Mouse (Mus musculus) spleen, postnatal 36 days (tissue): Measurements from ENCODE around the gene Smtn.

Source experiments
- DNase-seq, 2 experiments: peaks; one replicate each; pipeline ENCODE4 v3.0.0; 2022; ENCODE audit warnings: low spot score in 2 of 2, mixed read lengths in 1 of 2

Gene Smtn

GRCm38 (mm10) chr11:3547047-3547446 lies 6.6 kb upstream of the Smtn start:
- DNase-seq = no peak

DNA sequence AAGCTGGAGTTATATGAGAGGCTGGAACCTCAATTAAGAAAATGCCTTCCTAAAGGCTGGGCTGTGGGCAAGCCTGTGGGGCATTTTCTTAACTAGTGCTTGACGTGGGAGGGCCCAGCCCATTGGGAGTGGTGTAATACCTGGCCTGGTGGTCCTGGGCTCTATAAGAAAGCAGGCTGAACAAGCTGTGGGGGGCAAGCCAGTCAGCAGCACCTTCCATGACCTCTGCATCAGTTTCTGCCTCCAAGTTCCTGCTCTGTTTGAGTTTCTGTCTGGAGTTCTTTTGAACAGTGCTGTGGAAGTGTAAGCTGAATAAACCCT lies 5.8 kb upstream of the Smtn start:
- DNase-seq = no peak

DNA sequence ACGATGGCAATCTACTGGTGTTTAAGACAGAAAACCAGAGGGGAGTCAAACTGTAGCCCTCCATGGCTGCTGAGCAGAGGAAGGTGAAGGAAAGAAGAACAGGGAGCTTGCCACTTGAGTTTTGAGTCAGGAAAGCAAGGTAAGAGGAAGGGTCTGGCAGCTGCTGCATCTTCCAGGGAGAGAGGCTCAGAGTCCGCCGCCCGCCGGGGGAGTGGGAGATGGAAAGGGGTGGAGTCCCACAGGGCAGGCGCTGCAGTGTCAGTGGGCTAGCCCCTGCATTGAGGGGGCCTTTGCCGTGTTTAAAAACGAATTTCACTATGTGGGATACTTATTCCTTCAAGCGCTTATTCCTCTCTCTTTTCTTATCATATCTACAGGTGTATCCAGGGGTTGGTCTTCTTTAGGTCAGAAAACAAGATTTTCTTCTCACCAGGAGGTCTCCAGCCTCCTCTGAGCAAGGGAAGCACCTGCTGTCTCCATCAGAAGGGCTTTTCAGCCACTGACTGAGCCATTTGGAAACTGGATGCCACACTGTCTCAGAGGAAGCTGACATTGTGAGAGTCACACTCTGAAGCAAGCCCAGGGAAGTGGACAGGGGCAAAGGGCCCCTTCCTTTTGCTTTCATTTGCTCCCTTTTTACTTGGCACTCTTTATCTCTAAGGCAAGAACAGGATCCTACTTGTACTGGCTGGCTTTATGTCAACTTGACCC lies 5.3 kb upstream of the Smtn start:
- no peak for DNase-seq

GRCm38 (mm10) chr11:3544409-3544808 lies 4.0 kb upstream of the Smtn start:
- no peak for DNase-seq

- no peak for DNase-seq
Measured at GRCm38 (mm10) chr11:3543001-3543400, 2.6 kb upstream of the Smtn start.

GRCm38 (mm10) chr11:3541932-3542331 lies 1.5 kb upstream of the Smtn start:
- DNase-seq = no peak

- no peak for DNase-seq
Measured at GRCm38 (mm10) chr11:3539826-3540196, 601 bp downstream of the Smtn start.

DNA sequence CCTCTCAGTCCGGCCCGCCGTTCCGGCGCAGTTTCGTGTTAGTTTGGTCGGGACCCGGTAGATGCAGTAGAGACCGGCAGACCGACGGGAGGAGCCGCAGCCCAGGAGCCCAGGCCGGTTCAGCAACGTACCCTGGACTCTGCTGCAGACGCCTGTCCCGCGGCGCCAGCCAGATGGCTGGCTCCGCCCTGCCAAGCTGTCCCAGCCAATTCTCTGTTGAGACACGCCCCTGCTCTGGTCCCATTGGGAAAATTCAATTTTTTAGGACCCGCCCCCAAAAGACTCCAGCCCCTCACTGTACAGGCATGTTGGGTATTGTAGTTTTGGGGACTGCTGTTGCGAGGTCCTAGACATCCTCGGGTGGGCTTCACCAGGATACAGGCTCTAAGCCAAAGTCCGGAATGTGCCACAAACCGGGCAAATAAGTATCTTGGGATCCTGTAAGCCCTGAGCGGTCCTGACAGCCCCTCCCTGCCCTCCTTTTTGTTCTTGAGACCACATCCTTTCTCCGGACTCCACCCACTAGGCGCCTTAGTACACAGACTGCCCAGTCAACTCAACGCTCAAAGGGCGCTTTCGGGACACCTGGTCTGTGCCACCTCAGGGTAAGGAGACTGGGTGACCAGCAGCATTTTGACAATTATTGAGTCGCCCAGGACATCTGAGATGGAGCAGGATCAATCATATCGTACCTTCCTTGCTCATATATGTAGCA lies 1.1 kb downstream of the Smtn start:
- peak; percentile 87 to 89 for DNase-seq

GRCm38 (mm10) chr11:3538341-3538740 lies 2.1 kb downstream of the Smtn start:
- no peak for DNase-seq

GRCm38 (mm10) chr11:3537711-3538110 lies 2.7 kb downstream of the Smtn start:
- no peak for DNase-seq

- no peak for DNase-seq
Measured at GRCm38 (mm10) chr11:3536745-3537333, 3.6 kb downstream of the Smtn start.

DNA sequence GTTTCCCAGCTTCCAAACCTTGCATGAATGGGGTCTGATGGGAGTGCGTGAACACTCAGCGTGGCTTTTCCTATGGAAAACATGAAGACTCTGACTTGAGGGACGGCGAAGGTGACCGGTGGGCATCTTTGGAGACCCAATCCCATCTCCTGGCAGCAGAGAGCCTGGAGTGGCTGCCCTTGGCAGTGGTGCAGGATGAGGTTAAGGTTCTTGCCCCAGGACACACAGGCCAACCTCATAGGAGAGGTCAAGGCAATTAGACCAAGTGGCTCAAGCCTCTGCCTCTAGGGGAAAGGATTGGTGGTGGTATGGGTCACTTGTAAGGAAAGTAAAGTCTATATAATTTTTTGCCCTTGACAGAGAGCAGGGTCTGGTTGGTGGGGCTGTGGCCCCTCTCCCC lies 4.3 kb downstream of the Smtn start:
- no peak for DNase-seq

GRCm38 (mm10) chr11:3535406-3535986 lies 4.9 kb downstream of the Smtn start:
- peak; percentile 88 to 89 for DNase-seq

GRCm38 (mm10) chr11:3534956-3535355 lies 5.5 kb downstream of the Smtn start:
- no peak for DNase-seq

DNA sequence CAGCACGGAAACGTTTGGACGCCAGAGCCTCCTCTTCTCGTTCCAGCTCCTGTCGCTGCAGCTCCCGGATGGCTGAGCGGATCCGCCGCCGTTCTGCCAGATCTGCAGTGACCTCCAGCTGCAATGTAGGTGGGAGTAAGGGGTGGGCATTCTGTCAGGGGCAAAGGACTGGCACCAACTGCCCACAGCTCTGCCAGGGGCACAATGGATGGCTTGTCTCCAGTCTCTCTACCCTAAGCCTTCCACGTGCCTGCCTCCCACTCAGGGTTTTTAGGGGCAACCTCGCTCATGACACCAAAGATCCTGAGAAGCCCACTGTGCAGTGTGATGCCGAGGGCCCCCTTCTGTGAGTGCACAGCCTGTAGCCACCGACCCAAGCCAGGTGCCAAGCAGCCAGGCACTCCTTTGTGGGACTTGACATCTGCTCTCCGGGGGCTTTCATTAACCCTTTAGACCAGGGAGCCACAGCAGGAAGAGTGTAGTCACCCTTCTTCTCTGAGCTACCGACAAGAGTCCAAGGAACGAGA lies 6.9 kb downstream of the Smtn start:
- DNase-seq = no peak

DNA sequence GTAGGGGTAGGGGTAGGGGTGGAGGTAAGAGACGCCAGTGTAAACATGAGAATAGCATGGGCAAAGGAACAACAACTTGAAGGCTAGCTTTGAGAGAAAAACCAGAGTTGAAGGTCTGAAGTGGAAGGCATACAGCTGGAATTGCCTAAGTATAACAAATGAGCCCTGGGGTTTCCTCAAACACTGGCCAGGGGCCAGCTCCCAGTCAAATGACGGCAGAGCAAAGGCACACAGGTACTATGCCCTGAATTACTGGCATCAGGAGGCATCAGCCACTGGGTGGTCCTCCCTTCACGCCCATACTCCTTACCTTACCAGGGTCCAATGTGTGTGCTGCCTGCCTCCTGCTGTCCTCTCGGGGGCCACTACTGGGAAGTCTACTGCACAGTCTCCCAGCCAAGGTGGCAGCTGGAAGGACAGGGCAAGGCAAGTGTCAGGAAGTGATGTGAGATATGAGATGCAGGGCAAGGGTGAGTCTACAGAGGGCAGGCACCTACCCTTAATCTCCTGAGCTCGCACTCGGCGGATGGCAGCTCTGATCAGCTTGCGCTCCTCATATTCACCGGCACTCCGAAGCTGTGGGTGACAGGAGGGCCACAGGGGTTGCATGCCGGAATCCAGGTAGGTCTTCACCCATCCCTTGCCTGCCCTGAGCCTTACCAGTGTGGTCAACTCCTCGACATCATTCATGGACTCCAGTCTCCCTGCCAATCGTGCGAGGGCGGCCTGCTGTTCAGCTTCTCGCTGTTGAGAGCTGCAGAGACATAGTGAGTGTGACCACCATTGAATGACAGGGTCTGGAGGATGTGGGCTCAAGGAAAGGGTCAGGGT lies 8.1 kb downstream of the Smtn start:
- DNase-seq = no peak

DNA sequence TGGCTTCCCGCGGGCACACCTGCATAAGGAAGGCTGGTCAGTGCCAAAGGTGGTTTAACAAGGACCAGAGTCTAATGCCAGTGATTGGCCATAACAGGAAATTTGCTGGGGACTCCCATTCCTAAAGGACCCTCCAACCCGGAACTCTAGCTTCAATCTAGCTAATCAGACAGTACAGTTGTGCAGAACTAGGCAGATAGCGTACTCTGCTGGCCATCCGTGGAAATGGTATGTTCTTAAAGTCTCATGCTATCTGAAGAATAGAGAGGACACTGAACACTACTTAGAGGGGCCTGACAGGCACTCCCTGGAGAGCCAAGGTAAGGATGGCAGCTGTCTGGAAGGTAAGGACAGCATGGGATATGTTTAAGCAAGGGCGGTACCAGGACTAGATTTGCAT lies 8.8 kb downstream of the Smtn start:
- no peak for DNase-seq

GRCm38 (mm10) chr11:3530731-3531130 lies 9.7 kb downstream of the Smtn start:
- no peak for DNase-seq

GRCm38 (mm10) chr11:3529476-3530252 lies 10.7 kb downstream of the Smtn start:
- no peak for DNase-seq

- DNase-seq = no peak
Measured at GRCm38 (mm10) chr11:3528208-3528607, 12.2 kb downstream of the Smtn start.

DNA sequence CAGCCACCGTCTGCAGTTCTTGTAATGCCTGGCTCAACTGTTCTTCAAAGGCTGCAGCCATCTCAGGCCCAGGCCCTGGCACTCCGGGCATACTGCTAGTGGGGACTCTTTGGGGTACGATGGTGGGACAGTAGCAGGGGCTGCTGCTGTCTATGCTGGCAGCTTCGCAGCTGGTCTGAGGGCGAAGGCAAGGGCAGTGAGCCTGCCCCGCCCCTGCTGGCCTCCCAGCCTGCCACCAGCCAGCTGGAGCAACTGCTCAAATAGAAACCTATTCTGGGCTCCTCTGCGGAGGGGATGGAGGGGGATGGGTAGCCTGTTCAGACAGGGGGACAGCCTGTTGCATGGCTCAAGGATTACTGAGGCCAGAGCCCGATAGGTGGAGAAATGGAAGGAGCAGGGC lies 12.6 kb downstream of the Smtn start:
- no peak for DNase-seq
